Mouse (Mus musculus) hindbrain, embryonic 12.5 days (tissue): ENCODE results near the gene Fam160b1. TPM values are rescaled to one million over a fixed set of nuclear protein-coding genes. Genes with fewer than 3 reads are reported as not detected.

Experiments used
- ATAC-seq: fragments of 200-750 bp; cut with Nextera tagmentation; 2 replicates; pipeline ENCODE4 v1.8.0; 2017; ENCODE audit warnings: moderate TSS enrichment; ENCODE audit not compliant: low FRiP score
- H3K27ac ChIP-seq: fragments of 300-500 bp; sonication (generic); 2 replicates; pipeline ENCODE4 v1.5.1; 2016; ENCODE audit warnings: mild to moderate bottlenecking
- H3K27me3 ChIP-seq: fragments of 300-500 bp; sonication (generic); 2 replicates; pipeline ENCODE4 v1.6.1; 2016; ENCODE audit warnings: mild to moderate bottlenecking
- H3K36me3 ChIP-seq: fragments of 300-500 bp; sonication (generic); 2 replicates; pipeline ENCODE4 v1.6.1; 2016; ENCODE audit warnings: mild to moderate bottlenecking
- H3K4me1 ChIP-seq: fragments of 300-500 bp; sonication (generic); 2 replicates; pipeline ENCODE4 v1.6.1; 2016
- H3K4me2 ChIP-seq: fragments of 300-500 bp; sonication (generic); replicated peaks from 2 replicates; pipeline ENCODE4 v1.6.1; 2016; ENCODE audit warnings: mild to moderate bottlenecking
- H3K4me3 ChIP-seq: fragments of 300-500 bp; sonication (generic); 2 replicates; pipeline ENCODE4 v1.5.1; 2016; ENCODE audit warnings: mild to moderate bottlenecking
- H3K9ac ChIP-seq: fragments of 300-500 bp; sonication (generic); 2 replicates; pipeline ENCODE4 v1.6.1; 2016; ENCODE audit warnings: mild to moderate bottlenecking, moderate library complexity
- H3K9me3 ChIP-seq: fragments of 300-500 bp; sonication (generic); replicated peaks from 2 replicates; pipeline ENCODE4 v1.6.1; 2016; ENCODE audit warnings: mild to moderate bottlenecking
- WGBS: fragments of 180-500 bp; shearing (Covaris S2); methylation state at CpG from one replicate; pipeline ENCODE4 v1.1.7; 2016; 5-methylcytosine and 5-hydroxymethylcytosine counted together
- polyA plus RNA-seq: library from polyadenylated mRNA; unstranded; fragments of >200 nt; fragmentation: Nextera tagmentation; extraction: Ambion mirVana; gene quantifications from 2 replicates; pipeline ENCODE4 v1.2.1, GENCODE M21; 2016

Fam160b1 gene
- polyA plus RNA-seq, 1 experiment from 2014 or later = 19.6 TPM

DNA sequence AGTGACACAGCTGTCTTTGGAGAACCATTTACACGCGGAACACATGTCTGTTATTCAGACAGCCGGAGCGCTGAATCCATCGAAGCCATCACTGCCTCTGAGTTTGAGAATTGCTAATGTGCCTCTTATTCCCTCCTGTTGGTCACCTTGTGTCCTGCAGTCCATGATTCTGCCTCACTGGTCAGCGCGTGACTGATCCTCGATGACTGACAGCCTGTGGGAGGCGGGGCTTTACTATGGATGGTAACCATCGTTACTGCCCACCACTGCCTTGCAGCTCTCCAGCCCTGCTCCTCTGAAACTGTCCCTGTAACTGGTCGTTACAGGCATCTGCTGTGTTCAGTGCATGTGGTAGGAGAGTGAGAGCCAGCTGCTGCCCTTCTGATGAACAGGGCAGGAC is 15.3 kb downstream of the Fam160b1 start:
- H3K4me1 ChIP-seq = no peaks in the 10 kb centered on the region
- H3K27me3 ChIP-seq = no peaks in the 10 kb centered on the region
- peaks cover 92% of the 10 kb centered on the region for H3K36me3 ChIP-seq
- H3K27ac ChIP-seq = no peak overlapping the region
- no peak for ATAC-seq
- H3K4me3 ChIP-seq = no peak overlapping the region
- H3K9me3 ChIP-seq = no peaks in the 10 kb centered on the region
- WGBS = 88% methylated on average over 11 of the region's 11 CpGs
- H3K9ac ChIP-seq = no peak overlapping the region
- H3K4me2 ChIP-seq = no peak overlapping the region

DNA sequence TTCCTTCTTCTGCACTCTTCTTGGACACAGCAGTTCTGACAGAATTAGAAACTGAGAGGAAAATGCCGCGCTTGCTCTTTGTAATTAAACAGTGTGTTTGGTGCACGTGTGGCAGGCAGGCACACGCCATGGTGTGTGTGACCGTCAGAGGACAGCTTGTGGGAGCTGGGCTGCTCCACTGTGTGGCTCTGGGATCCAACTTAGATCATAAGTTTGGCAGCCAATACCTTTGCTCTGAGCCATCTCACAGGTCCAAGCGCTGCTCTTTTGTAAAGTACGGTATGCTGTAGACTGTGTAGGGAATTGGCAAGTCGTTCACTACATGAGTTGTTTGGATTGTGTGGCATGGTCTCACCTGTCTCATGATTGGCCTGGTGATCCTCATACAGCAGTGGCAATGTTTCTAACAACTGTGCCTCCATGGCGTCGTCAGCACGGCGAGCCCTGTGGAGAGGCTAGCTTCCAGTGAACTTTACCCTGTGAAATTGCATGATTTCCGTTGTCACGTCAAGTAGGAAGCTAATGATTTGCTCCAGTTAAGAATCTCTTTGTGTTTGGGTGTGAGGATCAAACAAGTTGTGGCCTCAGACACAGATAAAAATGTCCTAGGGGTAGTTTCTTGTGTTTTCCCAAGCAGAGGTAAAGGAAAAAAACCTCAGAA is 16.7 kb downstream of the Fam160b1 start:
- Histone ChIP-seq H3K4me3 (no peak overlapping the region), H3K27ac (no peak overlapping the region), H3K4me2 (no peak overlapping the region), H3K9ac (no peak overlapping the region), H3K4me1 (no peaks in the 10 kb centered on the region), H3K27me3 (no peaks in the 10 kb centered on the region), H3K9me3 (no peaks in the 10 kb centered on the region), H3K36me3 (peaks cover 91% of the 10 kb centered on the region)
- ATAC-seq = no peak
- 95% methylated on average over 14 of the region's 14 CpGs for WGBS

DNA sequence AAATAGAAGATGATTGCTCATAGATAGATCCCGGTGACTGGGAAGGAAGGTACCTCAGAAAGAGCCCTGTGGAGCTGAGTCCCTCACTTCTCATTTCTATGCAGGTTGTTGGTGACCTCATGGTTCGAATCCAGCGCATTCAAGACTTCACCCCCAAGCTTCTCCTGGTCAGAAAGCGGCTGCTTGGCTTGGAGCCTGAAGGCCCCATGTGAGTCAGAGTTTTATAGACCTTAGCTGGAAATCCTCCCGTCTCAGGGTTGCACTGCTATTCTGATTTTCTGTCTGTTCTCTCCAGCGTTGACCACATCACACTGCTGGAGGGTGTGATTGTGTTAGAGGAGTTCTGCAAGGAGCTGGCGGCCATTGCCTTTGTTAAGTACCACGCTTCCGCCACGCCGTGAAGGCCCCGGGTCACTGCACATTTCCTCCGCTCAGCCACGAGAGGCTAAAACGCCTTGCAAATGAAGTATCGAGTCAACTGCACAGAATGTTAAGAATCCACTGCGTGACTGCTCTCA is 25.8 kb downstream of the Fam160b1 start:
- no peak for ATAC-seq
- H3K36me3 ChIP-seq = peaks cover 89% of the 10 kb centered on the region
- 88% methylated on average over 17 of the region's 17 CpGs for WGBS

DNA sequence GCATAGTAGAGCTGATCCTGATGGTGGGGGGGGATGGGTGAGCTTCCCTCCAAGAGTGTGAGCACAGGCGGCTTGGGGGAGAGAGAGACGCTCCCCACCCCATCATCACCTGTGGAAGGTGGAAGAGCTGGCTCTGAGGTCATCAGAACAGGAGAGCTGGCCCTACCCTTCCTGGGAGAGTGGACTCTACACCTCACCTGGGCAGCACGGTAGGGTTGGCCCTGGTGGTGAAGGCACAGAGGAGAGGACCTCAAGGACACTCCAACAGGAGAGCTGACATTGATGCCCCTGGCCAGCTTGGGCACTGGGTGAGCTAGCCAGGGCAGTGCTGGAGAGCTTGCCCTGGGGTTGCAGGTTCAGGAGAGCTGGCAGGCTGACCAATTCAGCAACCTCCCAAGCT is 31.1 kb downstream of the Fam160b1 start:
- H3K27ac ChIP-seq = no peak overlapping the region
- no peaks in the 10 kb centered on the region for H3K4me1 ChIP-seq
- no peak overlapping the region for H3K4me2 ChIP-seq
- no peak overlapping the region for H3K4me3 ChIP-seq
- peaks cover 39% of the 10 kb centered on the region for H3K36me3 ChIP-seq
- H3K27me3 ChIP-seq = no peaks in the 10 kb centered on the region
- no peak overlapping the region for H3K9ac ChIP-seq
- H3K9me3 ChIP-seq = no peaks in the 10 kb centered on the region
- 93% methylated on average over 3 of the region's 3 CpGs for whole genome bisulfite sequencing
- ATAC-seq = no peak

More for the DNA sequence above, 25.8 kb downstream of the Fam160b1 start:
- Histone ChIP-seq H3K9ac (no peak overlapping the region), H3K4me1 (no peaks in the 10 kb centered on the region), H3K27ac (no peak overlapping the region), H3K4me2 (no peak overlapping the region), H3K9me3 (no peaks in the 10 kb centered on the region), H3K27me3 (no peaks in the 10 kb centered on the region), H3K4me3 (no peak overlapping the region)

DNA sequence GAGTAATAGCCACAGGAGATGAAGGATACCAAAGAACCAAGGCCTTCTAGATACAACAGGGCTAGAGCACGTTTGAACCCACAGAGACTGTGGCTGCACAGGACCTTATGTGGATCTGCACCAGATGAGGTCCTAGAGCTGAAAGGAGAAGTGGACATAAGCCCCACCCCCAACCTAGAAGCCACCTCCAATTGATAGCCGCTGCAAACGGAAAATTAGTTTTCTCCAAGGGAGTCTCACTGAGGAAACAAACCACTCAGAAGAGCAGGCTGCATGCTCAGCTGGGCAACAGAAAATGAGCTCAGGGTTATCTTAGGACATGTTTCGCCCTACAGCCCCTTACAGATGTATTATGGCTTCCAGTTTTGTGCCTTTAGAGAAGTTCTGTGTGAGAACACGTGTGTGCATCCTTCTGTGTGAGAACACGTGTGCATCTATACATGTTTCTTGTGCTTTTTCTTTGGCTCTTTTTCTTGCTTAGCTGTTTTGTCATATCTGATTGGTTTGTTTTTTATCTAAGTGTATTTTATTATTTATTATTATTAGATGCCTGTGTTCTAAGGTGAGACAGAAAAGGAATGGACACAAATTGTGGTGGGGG is 33.0 kb downstream of the Fam160b1 start:
- no peak for ATAC-seq
- 81% methylated on average over 6 of the region's 6 CpGs for WGBS

DNA sequence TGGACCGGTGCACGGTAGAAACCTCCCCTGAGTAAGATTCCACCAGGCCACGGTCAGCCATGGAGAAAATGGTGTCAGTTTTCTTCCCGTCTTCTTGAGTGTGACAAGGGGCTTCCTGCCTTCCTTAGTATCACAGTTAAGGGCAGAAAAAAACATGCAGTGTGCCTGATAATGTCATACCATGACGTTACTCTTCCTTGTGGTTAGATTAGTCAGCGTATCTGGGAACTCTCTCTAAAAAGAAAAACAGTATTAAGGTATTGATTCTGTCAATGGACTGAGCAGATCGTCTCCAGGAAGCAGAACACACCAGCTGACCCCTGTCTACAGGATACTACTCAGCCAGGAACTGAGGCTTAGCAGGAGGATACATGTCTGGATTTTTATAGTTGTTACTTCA is 36.1 kb downstream of the Fam160b1 start:
- ATAC-seq = no peak
- H3K4me3 ChIP-seq = no peak overlapping the region
- WGBS = 79% methylated on average over 7 of the region's 7 CpGs
- no peak overlapping the region for H3K4me2 ChIP-seq
- no peak overlapping the region for H3K9ac ChIP-seq
- no peaks in the 10 kb centered on the region for H3K27me3 ChIP-seq
- H3K36me3 ChIP-seq = no peaks in the 10 kb centered on the region
- H3K4me1 ChIP-seq = no peaks in the 10 kb centered on the region
- H3K27ac ChIP-seq = no peak overlapping the region
- H3K9me3 ChIP-seq = no peaks in the 10 kb centered on the region

More for the DNA sequence above, 33.0 kb downstream of the Fam160b1 start:
- no peaks in the 10 kb centered on the region for H3K27me3 ChIP-seq
- H3K9me3 ChIP-seq = no peaks in the 10 kb centered on the region
- H3K4me1 ChIP-seq = no peaks in the 10 kb centered on the region
- H3K9ac ChIP-seq = no peak overlapping the region
- H3K4me3 ChIP-seq = no peak overlapping the region
- H3K36me3 ChIP-seq = peaks cover 20% of the 10 kb centered on the region
- no peak overlapping the region for H3K27ac ChIP-seq
- no peak overlapping the region for H3K4me2 ChIP-seq

DNA sequence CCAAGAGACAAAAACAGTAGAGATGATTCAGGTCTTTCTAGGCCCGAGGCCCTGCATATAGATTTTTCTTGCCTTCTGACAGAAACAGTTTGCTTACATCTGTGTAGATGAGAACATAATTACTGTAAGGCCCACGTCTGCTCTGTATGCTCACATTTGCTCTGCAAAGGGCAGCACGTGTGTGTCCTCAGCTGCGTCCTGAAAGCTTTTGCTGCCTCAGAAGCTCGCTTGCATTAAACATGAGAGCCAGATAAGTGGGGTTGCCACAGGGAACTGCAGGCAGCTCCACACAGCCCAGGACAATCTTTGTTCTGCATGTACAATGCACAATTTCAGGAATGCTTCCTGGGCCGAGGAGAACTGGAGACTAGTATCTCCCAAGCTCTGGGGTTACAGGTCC is 41.9 kb downstream of the Fam160b1 start:
- Histone ChIP-seq H3K9ac (no peak overlapping the region), H3K27me3 (no peaks in the 10 kb centered on the region), H3K27ac (peak overlapping the region; percentile 40), H3K4me2 (no peak overlapping the region), H3K4me3 (no peak overlapping the region), H3K36me3 (no peaks in the 10 kb centered on the region), H3K4me1 (peaks cover 6% of the 10 kb centered on the region; the same call in 1 of the 2 replicates), H3K9me3 (no peaks in the 10 kb centered on the region)
- no peak for ATAC-seq
- WGBS = 60% methylated on average over 6 of the region's 6 CpGs

DNA sequence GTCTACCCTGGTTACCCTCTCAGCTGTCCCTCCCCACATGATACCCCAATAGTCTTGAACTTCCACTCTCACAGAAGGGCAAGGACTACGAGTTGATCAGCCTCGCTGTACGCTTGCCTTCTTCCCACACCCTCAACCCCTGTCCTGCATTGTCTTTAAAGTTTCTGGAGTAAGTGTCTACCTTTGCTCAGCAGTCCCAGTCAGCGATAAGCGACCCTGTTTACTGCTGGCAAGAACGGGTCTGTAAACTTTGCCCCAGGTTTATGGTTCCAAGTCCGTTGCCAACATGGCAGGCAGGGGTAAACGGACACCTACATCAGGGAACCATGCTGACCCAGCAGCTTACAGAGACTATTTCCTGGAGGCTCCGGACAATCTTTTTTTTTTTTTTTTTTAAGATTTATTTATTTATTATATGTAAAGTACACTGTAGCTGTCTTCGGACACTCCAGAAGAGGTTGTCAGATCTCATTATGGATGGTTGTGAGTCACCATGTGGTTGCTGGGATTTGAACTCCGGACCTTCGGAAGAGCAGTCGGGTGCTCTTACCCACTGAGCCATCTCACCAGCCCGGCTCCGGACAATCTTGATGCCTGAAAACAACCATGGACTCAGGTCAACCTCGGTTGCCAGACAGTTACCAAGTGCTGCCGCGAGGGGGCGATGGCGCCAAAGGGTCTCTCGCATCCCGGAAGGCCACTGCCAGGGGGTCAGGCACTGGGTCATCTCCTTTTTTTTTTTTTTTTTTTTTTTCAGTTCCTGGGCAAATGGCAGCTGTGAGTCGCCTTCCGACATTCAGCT is 43.4 kb downstream of the Fam160b1 start:
- Histone ChIP-seq H3K4me3 (no peak overlapping the region), H3K4me2 (peak overlapping the region; percentile 38), H3K4me1 (peaks cover 6% of the 10 kb centered on the region; the same call in 1 of the 2 replicates), H3K9me3 (no peaks in the 10 kb centered on the region), H3K27ac (no peak overlapping the region), H3K36me3 (no peaks in the 10 kb centered on the region), H3K27me3 (no peaks in the 10 kb centered on the region), H3K9ac (no peak overlapping the region)
- 14% methylated on average over 24 of the region's 24 CpGs for WGBS
- ATAC-seq = peak; percentile 43

DNA sequence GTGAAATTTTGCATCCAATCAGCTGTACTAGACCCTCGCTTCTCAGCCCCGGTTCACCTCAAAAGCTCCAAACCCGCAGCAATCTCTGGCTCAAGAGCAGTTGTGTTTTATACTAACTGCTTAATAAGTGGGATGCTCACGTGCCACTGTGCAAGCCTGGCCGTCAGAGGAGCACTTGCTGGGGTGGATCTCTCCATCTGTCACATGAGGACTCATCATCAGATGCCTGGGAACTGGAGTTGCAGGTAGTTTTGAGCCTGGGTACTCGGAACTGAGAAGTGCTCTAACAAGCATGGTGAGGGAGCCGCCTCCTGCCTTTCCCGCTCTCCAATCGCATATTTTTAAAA is 44.0 kb downstream of the Fam160b1 start:
- H3K4me2 ChIP-seq = peak overlapping the region; percentile 38
- 14% methylated on average over 9 of the region's 9 CpGs for WGBS
- peaks cover 6% of the 10 kb centered on the region; the same call in 1 of the 2 replicates for H3K4me1 ChIP-seq
- no peak overlapping the region for H3K9ac ChIP-seq
- no peaks in the 10 kb centered on the region for H3K9me3 ChIP-seq
- H3K4me3 ChIP-seq = no peak overlapping the region
- no peaks in the 10 kb centered on the region for H3K27me3 ChIP-seq
- ATAC-seq = no peak
- no peak overlapping the region for H3K27ac ChIP-seq
- no peaks in the 10 kb centered on the region for H3K36me3 ChIP-seq

DNA sequence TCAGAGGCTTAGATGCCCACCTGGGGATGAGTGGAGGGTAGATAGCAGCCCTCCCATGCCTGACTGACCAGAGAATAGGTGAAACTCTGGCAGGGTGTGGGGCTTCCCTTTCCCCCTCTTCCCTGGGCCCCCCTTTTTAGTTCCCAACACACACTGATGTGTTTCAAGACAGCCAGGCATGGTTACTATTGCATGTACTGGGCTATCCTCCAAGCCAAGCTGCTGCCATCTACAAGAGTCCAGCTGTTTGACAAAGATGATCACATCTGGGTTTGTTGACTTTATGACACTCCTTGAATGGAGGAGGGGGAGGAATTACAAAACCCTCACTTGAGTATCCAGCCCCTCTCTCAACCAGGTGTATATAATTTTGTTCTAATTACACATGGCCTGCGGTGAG is 47.5 kb downstream of the Fam160b1 start:
- ATAC-seq = no peak
- Histone ChIP-seq H3K27me3 (no peaks in the 10 kb centered on the region), H3K36me3 (no peaks in the 10 kb centered on the region), H3K4me2 (no peak overlapping the region), H3K4me3 (no peak overlapping the region), H3K9ac (no peak overlapping the region), H3K4me1 (peaks cover 12% of the 10 kb centered on the region), H3K9me3 (no peaks in the 10 kb centered on the region), H3K27ac (no peak overlapping the region)
- WGBS = 93% methylated on average over 1 of the region's 1 CpGs

DNA sequence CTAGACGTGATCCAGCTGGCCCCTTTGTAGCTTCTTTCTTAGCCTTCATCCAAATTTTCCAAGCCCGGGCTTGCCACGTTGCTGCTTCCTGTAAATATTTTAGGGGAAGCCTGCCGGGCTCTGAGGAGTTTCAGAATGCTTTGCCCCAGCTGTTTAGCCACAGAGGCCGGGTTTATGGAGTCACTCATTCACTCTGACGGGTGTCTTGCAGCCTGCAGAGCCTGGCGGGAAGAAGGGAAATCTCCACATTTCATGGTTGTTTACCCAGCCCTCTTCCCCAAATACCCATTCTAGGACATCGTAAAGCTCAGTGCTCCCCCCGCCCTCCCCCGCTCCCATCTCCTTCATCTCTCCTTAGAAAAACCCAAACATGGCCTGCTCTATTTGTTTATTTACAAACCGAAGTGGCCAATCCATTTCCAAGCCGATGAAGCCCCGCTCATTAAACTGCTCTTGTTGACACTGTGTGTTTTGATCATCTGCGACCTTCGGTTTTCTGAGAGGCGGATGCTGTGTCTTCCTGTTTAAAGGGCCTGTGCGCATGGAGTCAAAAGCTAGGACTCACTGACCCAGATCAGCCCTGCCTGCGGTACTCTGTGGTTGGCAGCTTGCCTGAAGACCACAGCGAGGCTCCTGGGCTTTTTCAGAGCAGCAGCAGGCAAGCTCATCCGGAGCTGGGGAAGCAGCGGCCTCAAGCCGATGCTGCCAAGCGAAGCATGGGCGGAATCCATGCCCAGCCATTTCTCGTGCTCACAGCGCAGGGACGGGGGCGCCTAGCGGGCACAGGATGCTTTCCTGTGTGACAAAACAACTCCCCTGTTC is 51.1 kb downstream of the Fam160b1 start:
- H3K9ac ChIP-seq = no peak overlapping the region
- H3K9me3 ChIP-seq = no peaks in the 10 kb centered on the region
- peak overlapping the region; percentile 13 for H3K27ac ChIP-seq
- H3K4me3 ChIP-seq = no peak overlapping the region
- H3K4me1 ChIP-seq = peaks cover 9% of the 10 kb centered on the region
- WGBS = 44% methylated on average over 29 of the region's 29 CpGs
- peak overlapping the region; percentile 9 for H3K4me2 ChIP-seq
- no peak for ATAC-seq
- H3K27me3 ChIP-seq = no peaks in the 10 kb centered on the region
- no peaks in the 10 kb centered on the region for H3K36me3 ChIP-seq

DNA sequence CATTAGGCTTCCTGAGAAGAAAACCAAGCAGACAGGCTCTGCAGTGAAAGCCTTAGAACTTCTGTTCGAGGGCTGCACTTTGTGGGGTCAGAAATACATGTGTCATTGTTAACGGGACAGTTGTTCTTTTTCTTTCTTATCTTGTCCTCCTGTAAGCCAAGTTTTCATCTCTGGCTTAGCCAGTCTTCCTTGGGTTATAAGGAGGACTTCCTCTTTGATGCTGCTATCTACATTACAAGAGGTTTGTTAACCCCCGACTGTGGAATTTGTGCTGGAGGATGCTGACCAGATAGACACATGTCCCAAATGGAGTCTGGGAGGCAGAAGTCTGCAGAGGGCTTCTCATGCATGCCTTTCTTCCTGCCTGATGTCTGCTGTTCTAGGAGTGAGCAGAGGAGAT is 52.7 kb downstream of the Fam160b1 start:
- H3K27me3 ChIP-seq = no peaks in the 10 kb centered on the region; the same call in 1 of the 2 replicates
- no peak overlapping the region for H3K4me3 ChIP-seq
- H3K9me3 ChIP-seq = no peaks in the 10 kb centered on the region
- ATAC-seq = no peak
- no peak overlapping the region for H3K27ac ChIP-seq
- 82% methylated on average over 3 of the region's 3 CpGs for WGBS
- H3K36me3 ChIP-seq = no peaks in the 10 kb centered on the region
- no peak overlapping the region for H3K4me2 ChIP-seq
- H3K4me1 ChIP-seq = peaks cover 15% of the 10 kb centered on the region
- H3K9ac ChIP-seq = no peak overlapping the region
